Mouse (Mus musculus): ENCODE data around the gene Fgfr2.

DNA sequence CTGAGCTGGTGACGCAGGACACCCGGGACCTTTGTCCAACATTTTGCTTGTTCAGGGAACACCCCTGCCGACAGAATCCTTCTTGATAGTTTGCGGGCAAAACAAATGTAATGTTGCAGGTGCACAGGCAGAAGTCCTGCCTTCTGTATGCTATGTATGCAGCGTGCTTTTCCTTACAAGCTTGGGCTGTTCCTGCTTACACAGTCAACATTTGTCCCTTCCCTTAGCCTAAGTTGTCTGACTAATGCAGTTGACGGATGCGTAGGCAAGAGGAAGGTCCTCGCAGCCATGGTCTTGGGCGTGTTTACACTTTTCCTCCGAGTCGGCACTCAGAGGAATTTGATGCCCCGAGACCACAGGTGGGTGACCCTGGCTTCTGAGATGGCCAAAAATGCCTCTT lies 2138.0 kb downstream of the Fgfr2 start:
- TF ChIP-seq CTCF (IDR thresholded peaks at IDR 0.05; ENCODE audit: low read depth) (no peak), EP300 (IDR thresholded peaks at IDR 0.05; ENCODE audit: low read depth) (no peak)

Measured in liver, postnatal 0 days (tissue).